Mouse (Mus musculus): ENCODE measurements at regions not wholly inside any gene's neighbourhood (a gene's known extent, or its start where the extent isn't known, plus 50 kb on each side); places are given as distances from the start of the nearest gene placed in this dataset.
"Not testable (repeated sequence)": the region's sequence is repeated elsewhere in the genome, so short reads cannot be mapped to it uniquely, and the experiment has no call there.

DNA sequence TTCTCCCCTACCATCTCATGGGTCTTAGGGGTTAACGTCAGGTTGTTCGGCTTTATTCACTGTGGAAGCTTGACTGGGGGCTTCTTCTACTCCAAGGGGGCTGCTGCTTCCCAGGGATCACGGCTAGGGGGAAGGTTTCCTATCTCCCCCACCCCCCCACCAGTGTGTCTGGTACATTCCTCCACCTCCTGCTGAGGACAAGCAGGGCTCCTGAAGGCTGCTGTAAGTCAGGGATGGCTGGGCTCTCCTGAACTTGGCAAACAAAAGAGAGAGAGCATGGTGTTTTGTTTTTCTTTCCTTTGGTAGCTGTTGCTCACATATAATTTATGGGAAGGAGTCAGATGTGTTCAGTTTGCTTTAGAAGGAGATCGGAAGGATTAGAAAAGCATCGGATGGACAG lies 54.7 kb upstream of the Commd3 start:
- no peak for DNase-seq (ENCODE audit: low spot score)

DNA sequence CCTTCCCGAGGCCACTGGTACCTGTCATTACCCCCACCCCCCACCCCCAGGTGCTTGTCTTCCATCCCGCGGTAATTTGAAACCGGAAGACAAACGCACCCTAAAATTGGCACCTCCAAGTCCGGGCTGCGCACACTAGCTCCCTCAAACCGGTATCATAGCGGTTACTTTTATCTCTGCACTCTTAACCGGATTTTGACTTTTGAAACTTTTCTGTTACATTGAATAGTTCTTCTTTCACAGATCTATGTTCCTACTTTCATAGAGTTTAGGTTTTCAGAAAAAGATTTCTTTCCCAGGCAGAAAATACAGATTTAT lies 62.4 kb upstream of the Commd3 start:
- DNase-seq (ENCODE audit: low spot score): no peak

- DNase-seq (ENCODE audit: low spot score): peak; percentile 3
Measured at GRCm38 (mm10) chr2:18609075-18609867, 62.9 kb upstream of the Commd3 start.

GRCm38 (mm10) chr2:18608260-18609074 lies 63.7 kb upstream of the Commd3 start:
- peak; percentile 4 for DNase-seq (ENCODE audit: low spot score)

DNA sequence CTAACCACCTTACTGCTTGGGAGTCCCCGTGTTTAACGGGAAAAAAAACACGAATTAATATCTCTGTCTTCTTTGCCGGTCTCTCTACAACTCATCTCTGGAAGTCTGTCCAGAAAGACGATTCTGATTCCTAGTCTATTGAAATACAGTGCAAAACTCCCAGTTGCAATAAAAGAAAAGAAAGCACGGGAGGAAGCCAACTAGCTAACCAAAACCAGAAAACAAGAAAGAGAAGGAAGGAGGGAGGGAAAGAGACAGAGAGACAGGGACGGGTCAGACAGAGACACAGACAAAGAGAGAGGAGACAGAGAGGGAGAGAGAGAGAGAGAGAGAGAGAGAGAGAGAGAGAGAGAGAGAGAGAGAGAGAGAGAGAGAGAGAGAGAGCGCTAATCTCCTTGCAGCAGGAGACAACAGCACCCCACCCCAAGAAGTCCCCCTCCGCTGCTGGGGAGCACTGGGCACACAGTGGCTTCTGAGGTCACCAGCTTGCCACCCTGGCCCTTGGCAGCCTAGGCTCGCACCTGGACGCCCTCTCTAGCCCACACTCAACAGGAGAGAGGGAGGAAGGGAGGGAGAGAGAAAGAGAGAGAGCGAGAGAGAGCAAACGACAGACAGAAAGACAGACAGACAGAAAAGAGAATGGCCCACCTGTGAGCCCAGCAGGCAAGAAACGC lies 64.5 kb upstream of the Commd3 start:
- DNase-seq (ENCODE audit: low spot score): no peak

DNA sequence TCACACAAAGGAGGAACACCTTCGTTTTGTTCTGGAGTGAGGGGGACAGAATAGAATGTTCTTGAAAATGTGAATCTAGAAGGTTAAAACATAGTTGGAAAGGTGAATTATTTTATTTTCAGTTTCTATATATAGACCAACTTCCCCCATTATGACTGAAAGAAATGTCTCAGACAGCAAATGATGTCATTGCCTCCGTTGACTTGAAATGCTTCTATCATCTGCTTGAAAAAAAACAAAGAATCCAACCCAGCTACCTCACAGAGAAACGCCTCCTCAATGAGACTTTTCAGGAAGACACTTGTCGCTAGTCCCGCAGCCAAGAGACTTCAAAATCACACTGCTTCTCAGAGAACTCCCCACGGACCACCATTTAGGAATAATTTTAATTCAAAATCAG lies 65.1 kb upstream of the Commd3 start:
- no peak for DNase-seq (ENCODE audit: low spot score)

DNA sequence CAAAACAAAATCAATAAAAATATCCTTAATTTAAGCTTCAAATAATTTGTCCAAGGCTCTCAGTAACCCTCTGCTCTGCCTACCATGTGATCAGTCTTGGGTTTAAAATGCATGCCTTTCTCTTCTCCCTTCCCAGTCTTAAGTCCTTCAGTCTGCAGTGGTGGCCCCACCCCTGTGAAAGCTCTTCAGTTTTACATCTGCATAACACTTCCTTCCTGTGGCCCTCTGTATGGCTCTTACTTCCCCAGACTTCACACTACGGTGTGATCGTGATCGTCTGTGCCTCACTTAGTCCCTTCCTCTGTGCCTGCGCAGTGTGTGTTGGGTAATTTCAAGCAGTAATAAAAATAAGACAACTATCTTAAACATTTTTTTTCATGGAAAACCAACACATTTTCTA lies 80.0 kb upstream of the Commd3 start:
- DNase-seq (ENCODE audit: low spot score): no peak

DNA sequence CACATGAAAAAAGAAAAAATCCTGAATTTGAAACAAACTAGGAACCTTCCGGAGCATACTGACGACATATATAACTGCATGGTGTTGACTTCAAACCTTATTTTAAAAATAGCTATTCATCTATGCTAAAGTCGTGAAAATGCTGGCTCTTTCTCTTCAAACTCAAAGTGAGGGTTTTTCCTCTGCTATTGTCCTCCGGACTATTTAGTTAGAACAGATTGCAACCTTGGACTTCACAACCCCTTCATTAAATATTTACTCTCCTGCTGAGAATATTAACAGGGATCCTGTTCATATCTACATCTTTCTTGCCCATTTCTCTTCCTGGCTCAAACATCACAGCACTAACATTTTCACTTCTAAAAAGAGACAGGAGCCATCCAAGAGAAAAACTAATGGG lies 84.0 kb upstream of the Commd3 start:
- no peak for DNase-seq (ENCODE audit: low spot score)

DNA sequence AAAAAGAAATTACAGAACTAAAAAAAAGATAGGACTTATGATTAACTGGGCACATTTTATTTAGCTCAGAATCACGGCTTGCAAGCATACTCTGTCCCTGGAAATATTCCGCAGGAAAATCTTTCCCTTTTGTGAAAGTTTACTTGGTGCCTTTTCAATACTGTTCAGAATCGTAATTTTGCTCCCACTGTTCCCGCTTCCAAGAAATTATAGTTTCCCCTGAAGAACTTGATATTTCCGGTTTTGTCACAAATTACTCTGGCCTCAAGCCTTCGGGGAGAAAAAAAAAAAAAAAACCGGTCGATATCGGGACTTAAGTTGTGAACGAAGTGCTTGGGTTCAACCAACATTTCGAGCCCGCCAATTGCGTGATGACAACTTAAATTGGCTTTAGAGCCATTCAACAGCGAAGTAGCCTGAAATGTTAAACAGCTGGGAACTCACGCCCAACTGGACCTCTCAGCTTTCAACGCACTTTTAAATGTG lies 84.4 kb upstream of the Commd3 start:
- no peak for DNase-seq (ENCODE audit: low spot score)

DNA sequence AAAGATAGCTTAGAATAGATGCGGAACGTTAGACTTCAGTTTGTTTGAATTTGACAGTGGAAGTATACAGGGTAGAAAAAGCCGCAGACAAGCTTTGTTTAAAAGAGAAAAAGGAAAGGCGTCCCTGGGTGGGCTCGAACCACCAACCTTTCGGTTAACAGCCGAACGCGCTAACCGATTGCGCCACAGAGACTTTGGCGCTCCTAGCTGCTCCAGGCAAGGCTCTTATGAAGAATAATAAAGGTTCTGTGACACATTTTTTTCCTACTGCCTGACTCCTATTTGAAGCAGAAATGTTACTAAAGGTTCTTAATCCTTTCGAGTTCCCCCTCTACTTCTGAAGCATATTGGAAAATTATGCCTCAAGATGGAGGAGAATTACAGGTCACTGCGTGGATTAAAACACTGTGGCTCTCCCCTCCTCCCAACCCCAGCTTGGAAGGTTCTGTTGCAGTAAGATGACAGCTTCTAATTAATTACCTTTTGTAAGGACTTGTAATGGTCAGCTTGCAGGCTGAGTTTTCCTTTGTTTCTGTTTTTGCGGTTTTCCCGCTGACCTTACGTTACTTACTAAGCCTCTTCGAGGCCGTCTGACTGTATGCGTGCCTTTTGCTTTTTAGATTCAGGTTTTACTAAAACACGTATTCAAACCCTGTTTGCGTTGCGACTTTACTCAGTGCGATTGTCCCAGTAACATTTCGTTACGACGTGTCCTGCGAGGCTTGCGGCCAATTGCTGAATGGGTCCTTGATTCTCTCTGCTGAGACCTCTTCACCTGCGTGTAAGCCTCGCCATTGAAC lies 85.1 kb upstream of the Commd3 start:
- DNase-seq (ENCODE audit: low spot score): peak; percentile 84

GRCm38 (mm10) chr2:18585564-18586336 lies 86.4 kb upstream of the Commd3 start:
- DNase-seq (ENCODE audit: low spot score): no peak

DNA sequence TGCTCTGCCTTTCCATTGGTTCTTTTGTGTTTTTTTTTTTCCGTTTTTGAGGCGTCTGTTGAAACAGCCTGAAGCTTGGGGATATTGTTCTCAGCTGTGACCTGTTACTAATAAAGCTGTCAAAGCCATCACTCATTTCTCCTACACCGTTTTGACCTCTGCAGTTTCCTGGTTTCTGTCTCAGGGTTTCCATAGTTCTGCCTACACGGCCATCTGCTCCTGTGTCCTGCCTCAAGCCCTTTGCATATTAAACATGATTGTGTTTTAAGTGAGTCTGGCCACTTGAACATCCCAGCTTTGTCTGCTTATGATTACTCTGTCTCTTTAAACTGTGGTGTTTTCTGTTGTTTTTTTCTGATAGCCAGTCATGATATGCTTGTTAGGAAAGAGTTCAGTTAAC lies 114.1 kb upstream of the Commd3 start:
- no peak for DNase-seq (ENCODE audit: low spot score)

DNA sequence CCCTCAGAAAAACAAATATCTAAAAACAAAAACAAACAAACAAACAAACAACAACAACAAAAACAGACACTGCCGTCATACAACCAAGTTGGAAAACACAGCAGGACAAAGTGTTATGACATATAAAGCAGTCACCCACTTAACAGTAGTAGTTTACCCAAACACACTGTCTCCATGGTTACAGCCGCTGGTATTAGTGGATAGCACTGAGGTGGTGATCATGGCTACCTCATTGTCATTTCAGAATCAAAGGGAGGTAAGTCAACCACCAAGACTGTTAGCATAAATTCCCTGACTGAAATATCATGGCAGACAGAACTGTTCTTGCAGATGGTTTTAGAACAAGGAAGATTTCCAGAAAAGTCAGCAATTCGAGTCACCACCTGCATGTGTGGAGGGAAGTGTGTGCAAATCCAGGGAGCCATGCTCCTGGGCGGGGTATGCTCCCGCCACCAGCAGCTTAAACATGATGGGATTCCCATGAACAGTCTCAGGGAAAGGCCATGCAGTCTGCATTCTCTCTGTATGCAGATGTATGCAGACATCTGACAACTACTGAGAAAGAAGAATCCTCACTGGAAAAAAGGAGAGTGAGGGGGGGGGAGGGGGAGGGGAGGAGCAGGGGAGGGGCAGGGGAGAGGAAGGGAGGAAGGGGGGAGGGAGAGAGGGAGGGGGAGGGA lies 124.1 kb upstream of the Commd3 start:
- no peak for DNase-seq (ENCODE audit: low spot score)

GRCm38 (mm10) chr2:18524387-18524786 lies 131.8 kb upstream of the Dnajc1 start:
- DNase-seq (ENCODE audit: low spot score): no peak

GRCm38 (mm10) chr2:18523911-18524310 lies 131.3 kb upstream of the Dnajc1 start:
- DNase-seq (ENCODE audit: low spot score): no peak

DNA sequence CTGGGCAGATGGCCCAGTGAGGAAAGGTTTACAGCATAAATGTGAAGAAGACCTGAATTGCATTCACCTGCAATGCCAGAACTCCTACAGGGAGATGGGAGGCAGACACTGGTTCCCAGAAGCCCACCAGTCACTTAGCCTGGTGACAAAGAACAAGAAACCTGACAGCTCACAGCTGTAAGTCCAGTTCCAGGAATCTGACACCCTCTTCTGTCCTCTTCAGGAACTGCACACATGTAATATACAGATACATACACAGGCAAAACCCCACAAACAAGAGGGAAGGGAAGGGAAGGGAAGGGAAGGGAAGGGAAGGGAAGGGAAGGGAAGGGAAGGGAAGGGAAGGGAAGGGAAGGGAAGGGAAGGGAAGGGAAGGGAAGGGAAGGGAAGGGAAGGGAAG lies 120.8 kb upstream of the Dnajc1 start:
- no peak for DNase-seq (ENCODE audit: low spot score)

GRCm38 (mm10) chr2:18509317-18509716 lies 116.7 kb upstream of the Dnajc1 start:
- DNase-seq (ENCODE audit: low spot score): no peak

- peak; percentile 4 for DNase-seq (ENCODE audit: low spot score)
Measured at GRCm38 (mm10) chr2:18473361-18473771, 80.7 kb upstream of the Dnajc1 start.

- DNase-seq (ENCODE audit: low spot score): no peak
Measured at GRCm38 (mm10) chr2:18460901-18461300, 68.3 kb upstream of the Dnajc1 start.

DNA sequence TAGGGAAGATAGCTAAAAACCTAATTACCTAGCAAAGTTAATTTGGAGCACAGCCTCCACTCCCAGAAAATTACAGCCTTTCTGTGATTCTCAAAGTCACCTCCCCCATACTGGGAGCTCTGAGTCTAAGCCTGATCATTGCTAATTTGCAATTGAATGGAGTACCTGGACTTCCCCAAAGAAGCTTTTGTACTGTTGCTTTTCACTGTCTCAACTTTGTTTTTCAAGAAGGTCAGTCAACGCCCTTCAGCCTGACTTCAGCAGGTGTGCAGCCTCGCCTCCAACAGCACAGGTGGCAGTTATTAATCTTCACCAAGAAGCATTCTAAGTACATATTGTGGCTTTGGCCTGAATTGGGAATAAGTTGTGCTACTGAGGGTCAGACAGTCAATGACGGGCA lies 67.7 kb upstream of the Dnajc1 start:
- not testable (repeated sequence) for DNase-seq (ENCODE audit: low spot score)

DNA sequence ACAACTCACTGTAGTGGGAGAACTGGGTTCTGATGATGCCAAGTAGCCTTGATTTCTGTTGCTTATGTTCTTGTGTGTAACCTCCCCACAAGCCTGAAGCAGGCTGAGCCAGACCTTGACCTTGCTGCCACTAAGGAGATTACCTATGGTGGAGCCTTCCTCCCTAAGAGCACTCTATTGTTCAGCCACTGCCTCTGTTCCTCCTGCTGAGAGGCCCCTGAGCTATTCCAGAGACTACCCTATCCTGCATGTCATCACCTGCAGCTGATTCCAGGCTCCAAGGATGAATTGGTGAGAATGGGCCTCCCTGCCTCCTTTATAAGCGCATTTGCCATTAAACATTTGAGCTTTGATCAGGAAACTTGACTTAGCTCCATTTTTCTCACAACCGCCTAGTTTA lies 60.8 kb upstream of the Dnajc1 start:
- not testable (repeated sequence) for DNase-seq (ENCODE audit: low spot score)
